Mouse (Mus musculus) forebrain, postnatal 0 days (tissue): ENCODE results near the gene Supt4a. TPM values are rescaled to one million over a fixed set of nuclear protein-coding genes. Genes with fewer than 3 reads are reported as not detected.

Experiments
- ATAC-seq: fragments of 200-750 bp; cut with Nextera tagmentation; 2 replicates; pipeline ENCODE4 v1.8.0; 2017; ENCODE audit warnings: mild to moderate bottlenecking, moderate library complexity
- DNase-seq: peaks from one replicate; pipeline ENCODE4 v3.0.0-alpha.2; 2015
- H3K27ac ChIP-seq: fragments of 300-500 bp; sonication (generic); 2 replicates; pipeline ENCODE4 v1.5.1; 2014; ENCODE audit warnings: low read depth, mild to moderate bottlenecking, antibody characterized with exemption, low read length, moderate library complexity, mixed read lengths
- H3K27me3 ChIP-seq: fragments of 300-500 bp; sonication (generic); 2 replicates; pipeline ENCODE4 v1.6.1; 2014; ENCODE audit warnings: mild to moderate bottlenecking, low read length, mixed read lengths; ENCODE audit not compliant: insufficient read depth
- H3K36me3 ChIP-seq: fragments of 300-500 bp; sonication (generic); 2 replicates; pipeline ENCODE4 v1.6.1; 2014; ENCODE audit warnings: mild to moderate bottlenecking, moderate library complexity; ENCODE audit not compliant: insufficient read depth
- H3K4me1 ChIP-seq: fragments of 300-500 bp; sonication (generic); 2 replicates; pipeline ENCODE4 v1.6.1; 2014; ENCODE audit warnings: antibody characterized with exemption; ENCODE audit not compliant: insufficient read depth
- H3K4me2 ChIP-seq: fragments of 300-500 bp; sonication (generic); 2 replicates; pipeline ENCODE4 v1.6.1; 2014; ENCODE audit warnings: low read depth, mild to moderate bottlenecking, moderate library complexity
- H3K4me3 ChIP-seq: fragments of 300-500 bp; sonication (generic); 2 replicates; pipeline ENCODE4 v1.5.1; 2014; ENCODE audit warnings: low read depth, low read length, mixed read lengths
- H3K9ac ChIP-seq: fragments of 300-500 bp; sonication (generic); 2 replicates; pipeline ENCODE4 v1.6.1; 2014; ENCODE audit warnings: mild to moderate bottlenecking
- H3K9me3 ChIP-seq: fragments of 300-500 bp; sonication (generic); 2 replicates; pipeline ENCODE4 v1.6.1; 2016; ENCODE audit warnings: low read length
- CTCF ChIP-seq: sonication (generic); IDR thresholded peaks from 2 replicates; pipeline ENCODE4 v1.5.1; 2016; ENCODE audit warnings: antibody characterized with exemption, control low read depth, low read depth
- whole genome bisulfite sequencing: fragments of 180-500 bp; shearing (Covaris S2); extraction: QIAGEN DNeasy Blood & Tissue Kit; methylation state at CpG from one replicate; pipeline ENCODE4 v1.1.7; 2014; 5-methylcytosine and 5-hydroxymethylcytosine counted together
- polyA plus RNA-seq: library from polyadenylated mRNA; unstranded; fragments of >200 nt; fragmentation: Nextera tagmentation; extraction: Ambion mirVana; gene quantifications from 2 replicates; pipeline ENCODE4 v1.2.1, GENCODE M21; 2015
- total RNA-seq: library from RNA; depleted of rRNA; stranded (reverse); fragments of >200 nt; gene quantifications from 2 replicates; pipeline ENCODE4 v1.2.3, GENCODE M21; 2014

The Supt4a gene
- total and polyA plus RNA-seq, 2 experiments from 2014 or later, result 64.9 to 141 TPM

DNA sequence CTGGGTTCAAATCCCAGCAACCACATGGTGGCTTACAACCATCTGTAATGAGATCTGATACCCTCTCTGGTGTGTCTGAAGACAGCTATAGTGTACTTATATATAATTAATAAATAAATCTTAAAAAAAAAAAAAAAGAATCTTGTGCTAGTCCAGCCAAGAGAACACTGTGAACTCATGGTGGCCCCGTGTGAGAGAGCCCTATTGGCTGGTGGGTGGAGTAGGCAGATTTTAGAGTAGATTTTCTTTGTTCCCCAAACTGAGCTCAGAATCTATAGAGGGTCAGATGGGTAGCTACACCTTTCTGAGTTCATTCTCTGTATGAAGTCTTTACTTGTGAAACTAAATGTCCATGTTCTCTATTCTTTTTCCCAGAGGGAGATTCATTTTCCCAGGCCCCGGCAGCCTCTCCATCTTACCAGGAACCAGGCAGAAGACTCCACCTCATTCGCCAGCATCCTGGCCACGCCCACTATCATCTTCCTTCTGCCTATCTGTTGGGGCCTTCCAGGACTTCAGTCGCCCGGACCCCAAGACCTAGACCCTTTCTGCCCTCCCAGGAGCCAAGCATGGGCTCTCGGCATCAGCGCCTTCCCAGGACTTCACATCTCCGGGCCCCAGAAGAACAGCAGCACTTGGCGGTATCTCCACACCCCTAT is 6.6 kb upstream of the Supt4a start:
- DNase-seq (no peak), ATAC-seq (no peak)
- no peaks in the 10 kb centered on the region for H3K36me3 ChIP-seq
- H3K27ac ChIP-seq, result no peak overlapping the region
- TF ChIP-seq CTCF, result no peak
- H3K9ac ChIP-seq, result no peak overlapping the region
- no peaks in the 10 kb centered on the region; the same call in 1 of the 2 replicates for H3K27me3 ChIP-seq
- no peak overlapping the region for H3K4me2 ChIP-seq
- 81% methylated on average over 10 of the region's 10 CpGs for WGBS
- H3K4me3 ChIP-seq, result no peak overlapping the region
- no peaks in the 10 kb centered on the region for H3K9me3 ChIP-seq
- H3K4me1 ChIP-seq, result no peaks in the 10 kb centered on the region

DNA sequence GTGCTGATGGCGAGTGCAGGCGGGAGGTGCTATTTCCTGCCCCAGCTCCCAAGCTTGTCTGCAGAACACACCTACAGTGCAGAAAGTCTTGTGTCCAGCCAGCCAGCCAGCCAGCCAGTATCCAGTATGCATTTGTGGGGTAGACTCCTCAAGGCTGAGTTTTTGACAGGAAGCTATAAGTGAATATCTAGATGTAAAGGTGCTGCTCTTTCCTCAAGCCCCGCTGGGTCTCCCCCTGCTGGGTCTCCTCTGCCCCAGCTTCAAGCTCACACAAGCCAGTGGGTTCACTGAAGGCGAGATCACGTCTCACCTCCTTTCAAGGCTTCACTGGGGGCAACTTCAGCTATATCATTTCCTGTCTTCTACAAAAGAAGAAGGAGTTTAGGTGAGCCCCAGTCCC is 3.0 kb upstream of the Supt4a start:
- no peak overlapping the region for H3K27ac ChIP-seq
- H3K4me2 ChIP-seq, result peak overlapping the region; percentile 39
- H3K9ac ChIP-seq, result no peak overlapping the region
- ATAC-seq, result no peak
- 0 out of 2 replicates have a peak, but pooled peaks cover 5% of the 10 kb centered on the region for H3K4me1 ChIP-seq
- H3K36me3 ChIP-seq, result peaks cover 1% of the 10 kb centered on the region; the same call in 1 of the 2 replicates
- TF ChIP-seq CTCF, result no peak
- no peaks in the 10 kb centered on the region; the same call in 1 of the 2 replicates for H3K27me3 ChIP-seq
- WGBS, result 64% methylated on average over 5 of the region's 5 CpGs
- H3K4me3 ChIP-seq, result no peak overlapping the region
- no peak for DNase-seq
- H3K9me3 ChIP-seq, result no peaks in the 10 kb centered on the region

DNA sequence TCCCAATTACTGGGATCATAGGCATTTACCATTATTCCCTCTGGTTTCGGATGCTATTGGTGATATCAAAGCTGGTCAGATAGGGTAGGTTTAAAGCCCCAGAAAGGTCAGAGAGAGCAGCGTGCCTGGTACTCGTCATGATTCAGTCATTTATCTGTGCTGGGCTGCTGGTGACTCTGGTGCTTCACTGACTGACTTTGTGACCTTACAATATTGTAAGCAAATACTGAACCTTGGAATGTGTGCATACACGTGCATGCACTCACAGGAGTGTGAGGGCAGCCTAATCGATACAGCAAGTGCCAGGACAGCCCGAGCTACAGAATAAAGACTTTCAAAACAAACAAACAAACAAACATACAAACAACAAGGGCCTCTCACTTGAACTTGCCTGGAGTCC is 1.7 kb upstream of the Supt4a start:
- Histone ChIP-seq H3K9me3 (no peaks in the 10 kb centered on the region), H3K36me3 (peaks cover 13% of the 10 kb centered on the region), H3K27me3 (no peaks in the 10 kb centered on the region; the same call in 1 of the 2 replicates), H3K9ac (no peak overlapping the region), H3K27ac (no peak overlapping the region), H3K4me3 (no peak overlapping the region), H3K4me1 (0 out of 2 replicates have a peak, but pooled peaks cover 5% of the 10 kb centered on the region), H3K4me2 (no peak overlapping the region)
- ATAC-seq (no peak), DNase-seq (no peak)
- WGBS, result 88% methylated on average over 6 of the region's 6 CpGs
- no peak for TF ChIP-seq CTCF

DNA sequence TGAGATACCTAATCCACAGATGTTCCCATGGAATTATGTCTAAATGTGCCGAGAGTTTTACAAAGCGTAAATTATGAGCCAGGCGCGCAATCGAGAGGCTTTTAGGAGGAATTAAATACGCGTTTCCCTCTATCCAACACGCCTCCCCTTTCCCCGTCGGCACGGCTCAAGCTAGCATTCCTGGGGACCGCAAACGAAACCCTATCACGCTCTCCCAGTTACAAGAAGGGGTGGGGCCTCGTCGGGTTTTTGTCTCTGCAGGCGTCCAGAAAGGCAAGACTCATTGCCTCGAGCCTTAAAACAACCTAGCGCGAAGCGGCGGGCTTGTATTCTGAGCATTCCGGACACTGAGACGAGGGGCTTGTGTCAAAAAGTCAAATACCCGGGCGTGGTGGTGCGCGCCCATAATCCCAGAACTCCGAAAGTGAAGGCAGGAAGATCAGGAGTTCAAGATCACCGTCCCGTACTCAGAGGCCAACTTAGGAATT is 661 bp upstream of the Supt4a start:
- WGBS, result 1% methylated on average over 31 of the region's 31 CpGs
- peak overlapping the region; percentile 73 for H3K4me3 ChIP-seq
- ATAC-seq (peak; percentile 78), DNase-seq (peak; percentile 80)
- H3K36me3 ChIP-seq, result peaks cover 19% of the 10 kb centered on the region
- peak overlapping the region; percentile 96 for H3K4me2 ChIP-seq
- no peak for TF ChIP-seq CTCF
- H3K9ac ChIP-seq, result peak overlapping the region; percentile 67
- no peaks in the 10 kb centered on the region for H3K9me3 ChIP-seq
- no peaks in the 10 kb centered on the region; the same call in 1 of the 2 replicates for H3K27me3 ChIP-seq
- H3K27ac ChIP-seq, result peak overlapping the region; percentile 82
- 0 out of 2 replicates have a peak, but pooled peaks cover 5% of the 10 kb centered on the region for H3K4me1 ChIP-seq

DNA sequence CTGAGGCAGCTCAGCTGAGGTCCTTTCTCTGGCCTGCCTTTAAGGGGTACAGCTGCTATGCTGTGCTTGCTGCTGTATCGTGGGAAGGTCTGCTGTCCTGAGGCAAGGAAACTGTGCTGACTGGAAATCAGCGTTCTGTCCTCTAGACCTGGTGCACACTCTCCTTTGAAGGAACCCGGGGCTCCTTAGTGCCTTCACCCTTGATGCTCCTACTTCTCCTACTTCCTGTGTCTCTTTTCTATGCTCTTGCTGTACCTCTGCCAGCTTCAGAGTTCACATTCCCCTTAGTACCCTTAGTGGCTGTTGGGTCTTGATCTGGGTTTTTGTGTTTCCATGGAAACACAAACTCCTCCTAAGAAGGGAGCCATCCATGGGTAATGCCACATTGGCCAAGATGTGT is 6.3 kb downstream of the Supt4a start:
- no peak for TF ChIP-seq CTCF
- H3K36me3 ChIP-seq, result peaks cover 39% of the 10 kb centered on the region
- H3K27me3 ChIP-seq, result no peaks in the 10 kb centered on the region
- 96% methylated on average over 3 of the region's 3 CpGs for WGBS
- ATAC-seq, result no peak
- no peaks in the 10 kb centered on the region for H3K9me3 ChIP-seq
- no peaks in the 10 kb centered on the region for H3K4me1 ChIP-seq
- no peak for DNase-seq
- H3K4me2 ChIP-seq, result no peak overlapping the region
- no peak overlapping the region for H3K4me3 ChIP-seq
- no peak overlapping the region for H3K27ac ChIP-seq
- no peak overlapping the region for H3K9ac ChIP-seq

DNA sequence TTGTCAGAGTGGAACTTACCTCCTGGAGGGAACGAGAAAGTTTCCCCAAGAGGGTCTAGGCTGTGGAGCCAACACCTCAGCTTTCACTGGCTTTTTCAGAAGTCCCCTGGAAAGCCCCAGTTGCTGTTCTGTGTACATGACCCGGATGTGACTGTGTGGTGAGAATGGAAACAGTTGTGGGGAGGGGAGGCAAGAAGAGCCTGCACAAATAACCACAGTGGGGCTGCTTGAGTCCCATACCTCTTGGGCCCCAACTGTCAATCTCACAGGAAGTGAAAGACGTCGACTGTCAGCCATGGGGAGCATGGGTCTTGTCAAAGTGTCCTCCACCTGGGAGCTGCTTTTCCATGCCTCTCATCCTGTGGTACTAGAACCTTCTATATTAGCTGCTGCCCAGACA is 7.6 kb downstream of the Supt4a start:
- DNase-seq, result no peak

More for the DNA sequence above, 7.6 kb downstream of the Supt4a start:
- H3K27ac ChIP-seq, result no peak overlapping the region
- no peak overlapping the region for H3K4me3 ChIP-seq
- no peaks in the 10 kb centered on the region for H3K27me3 ChIP-seq
- H3K4me2 ChIP-seq, result no peak overlapping the region
- no peak overlapping the region for H3K9ac ChIP-seq
- 77% methylated on average over 4 of the region's 4 CpGs for WGBS
- H3K36me3 ChIP-seq, result peaks cover 31% of the 10 kb centered on the region
- H3K9me3 ChIP-seq, result no peaks in the 10 kb centered on the region
- H3K4me1 ChIP-seq, result no peaks in the 10 kb centered on the region
- ATAC-seq, result no peak
- no peak for TF ChIP-seq CTCF
